Mouse (Mus musculus) adrenal gland, adult 10 weeks (tissue): ENCODE results near the gene Tmem229a. TPM values are rescaled to one million over a fixed set of nuclear protein-coding genes. Genes with fewer than 3 reads are reported as not detected.

Experiments used
- polyA plus RNA-seq: library from polyadenylated mRNA; stranded (reverse); fragments of 350-450 nt; fragmentation: Illumina TruSeq; extraction: RNeasy Lipid Tissue Mini Kit (QIAGEN cat#74804); gene quantifications from one replicate; pipeline ENCODE4 v1.2.3, GENCODE M21; 2014; ENCODE audit warnings: low read depth, low replicate concordance

The Tmem229a gene
- polyA plus RNA-seq = 0.64 TPM

DNA sequence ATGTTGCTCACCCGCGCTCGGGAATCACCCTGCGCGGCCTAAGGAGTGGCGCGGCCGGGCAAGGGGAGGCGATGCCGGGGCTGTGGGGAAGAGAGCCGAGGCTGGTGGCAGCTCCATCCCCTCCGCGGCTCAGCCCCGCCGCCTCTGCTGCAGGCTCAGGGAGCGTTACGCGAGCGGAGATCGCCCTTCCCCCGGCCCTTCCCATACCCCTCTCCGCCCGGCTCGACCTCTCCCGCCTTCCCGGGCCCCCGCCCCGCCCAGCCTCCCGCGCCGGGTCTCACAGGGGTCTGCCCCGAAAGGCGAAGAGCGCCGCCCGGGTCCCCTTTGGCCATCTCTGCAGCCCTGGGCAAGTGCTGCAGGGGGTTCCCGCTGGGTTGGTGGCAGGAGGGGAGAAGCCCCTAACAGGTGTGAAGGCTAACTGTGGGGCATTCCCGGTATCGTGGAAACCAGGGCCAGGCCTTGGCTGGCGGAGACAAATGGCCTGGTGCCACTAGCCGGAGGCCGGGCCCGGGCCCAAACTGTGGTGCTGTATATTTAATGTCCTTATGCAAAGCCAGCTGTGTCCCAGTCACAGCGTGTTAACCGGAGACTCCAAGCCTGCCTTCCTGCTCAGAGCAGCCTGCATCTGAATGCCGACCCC, at the start of gene Tmem229a:
TSS of gene Tmem229a (minus strand) at position 352 of the 640 bp plus-strand sequence.

Other genes with a start within 250 kb of the Tmem229a start
- gene Hyal6, start 223.1 kb downstream of the Tmem229a start, polyA plus RNA-seq = not detected
- gene Hyal4, start 208.0 kb downstream of the Tmem229a start, polyA plus RNA-seq = not detected
- gene Spam1, start 165.1 kb downstream of the Tmem229a start, polyA plus RNA-seq = not detected
- gene Hyal5, start 98.3 kb downstream of the Tmem229a start, polyA plus RNA-seq = not detected